Mouse (Mus musculus): Measurements from ENCODE around the gene Gm1043.

DNA sequence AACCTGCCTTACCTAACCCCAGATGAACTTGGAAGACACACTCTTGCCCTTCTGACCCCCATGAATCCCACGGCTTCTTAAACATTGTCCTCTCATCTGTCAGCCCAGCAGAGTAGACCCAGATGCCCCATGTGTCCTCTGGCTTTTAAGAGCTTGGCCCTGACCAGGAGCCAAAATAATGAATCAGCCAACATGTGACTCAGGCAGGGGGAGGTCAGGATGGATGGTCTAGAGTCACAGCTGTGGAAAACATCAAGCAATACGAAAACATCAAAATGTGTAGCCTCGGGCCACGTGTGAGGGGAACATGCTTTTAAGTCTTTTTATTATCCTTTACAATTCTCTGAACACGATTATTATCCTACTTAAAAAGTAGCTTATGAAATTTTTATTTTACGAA, 178.6 kb downstream of the Gm1043 start:
- TF ChIP-seq CEBPB (IDR thresholded peaks at IDR 0.05; ENCODE audit: low read depth) (no peak), USF1 (IDR thresholded peaks at IDR 0.05; ENCODE audit: low read depth) (peak; percentile 68), CTCF (IDR thresholded peaks at IDR 0.05; ENCODE audit: control insufficient read depth, insufficient read depth, insufficient read length) (no peak)

Data from C2C12 (cell line).